Mouse (Mus musculus) inflammation-experienced regulatory T-cells, adult 16 weeks (primary cell): ENCODE measurements around the gene Olfr205. TPM values are rescaled to one million over a fixed set of nuclear protein-coding genes. Genes with fewer than 3 reads are reported as not detected.

Experiments used
- polyA plus RNA-seq: library from polyadenylated mRNA; unstranded; fragments of 100-300 nt; shearing (Covaris generic); gene quantifications from one replicate; pipeline ENCODE4 v1.2.1, GENCODE M21; 2017

The Olfr205 gene
- not detected for polyA plus RNA-seq

GRCm38 (mm10) chr16:59331038-59331437, at the start of gene Olfr205:
Gene Olfr205, minus strand, starts transcription at chr16:59331138.

GRCm38 (mm10) chr16:59363893-59364292, 33.0 kb upstream of the Olfr205 start, which contains the start of gene Olfr209:
Gene Olfr209, minus strand, starts transcription at chr16:59363993.

GRCm38 (mm10) chr16:59349146-59349545, 18.2 kb upstream of the Olfr205 start, which contains the start of gene Olfr206:
Gene Olfr206, minus strand, starts transcription at chr16:59349246.

GRCm38 (mm10) chr16:59318148-59318547, 12.8 kb downstream of the Olfr205 start, which contains the start of gene Olfr204:
Gene Olfr204, minus strand, starts transcription at chr16:59318248.

GRCm38 (mm10) chr16:59298581-59298980, 32.4 kb downstream of the Olfr205 start, which contains the start of gene Olfr203:
Gene Olfr203, plus strand, starts transcription at chr16:59298881.

GRCm38 (mm10) chr16:59286693-59287092, 44.2 kb downstream of the Olfr205 start, which contains the start of gene Olfr202:
Gene Olfr202, minus strand, starts transcription at chr16:59286793.

Other genes starting within 250 kb of the Olfr205 start
- not detected for gene Olfr191, start 241.3 kb downstream of the Olfr205 start, polyA plus RNA-seq
- gene Olfr193, start 219.3 kb downstream of the Olfr205 start, polyA plus RNA-seq: not detected
- not detected for gene Olfr194, start 210.1 kb downstream of the Olfr205 start, polyA plus RNA-seq
- not detected for gene Olfr195, start 184.1 kb downstream of the Olfr205 start, polyA plus RNA-seq
- gene Olfr196, start 160.7 kb downstream of the Olfr205 start, polyA plus RNA-seq: not detected
- not detected for gene Olfr198, start 127.6 kb downstream of the Olfr205 start, polyA plus RNA-seq
- gene Olfr199, start 111.4 kb downstream of the Olfr205 start, polyA plus RNA-seq: not detected
- not detected for gene Olfr201, start 58.5 kb downstream of the Olfr205 start, polyA plus RNA-seq
- not detected for gene Olfr202, start 44.3 kb downstream of the Olfr205 start, polyA plus RNA-seq
- not detected for gene Olfr203, start 32.3 kb downstream of the Olfr205 start, polyA plus RNA-seq
- gene Olfr204, start 12.9 kb downstream of the Olfr205 start, polyA plus RNA-seq: not detected
- gene Olfr206, start 18.1 kb upstream of the Olfr205 start, polyA plus RNA-seq: not detected
- gene Olfr209, start 32.9 kb upstream of the Olfr205 start, polyA plus RNA-seq: not detected
- gene Gabrr3, start 76.2 kb upstream of the Olfr205 start, polyA plus RNA-seq: 0.07 TPM
- gene Riox2, start 140.6 kb upstream of the Olfr205 start, polyA plus RNA-seq: 94.6 TPM